ENCODE assay signal across 8 mouse cellular contexts in genomic region chr11:23067395-23068136, GRCm38 (mm10).
DNase-seq lines count a peak whose midpoint lies in the region; ATAC-seq and TF ChIP-seq lines count a peak whose summit lies in the region.

No protein-coding gene starts in this region.

- under 1% methylated on average over 48 of the region's 49 CpGs for WGBS in heart, embryonic 11.5 days (ENCODE audit: insufficient replicate concordance)
- WGBS in kidney, embryonic 16.5 days, result under 1% methylated on average over 49 of the region's 49 CpGs
- WGBS in liver, adult 2 months, result 1% methylated on average over 49 of the region's 49 CpGs

- peak overlapping the region; percentile 57 for H3K27ac ChIP-seq in heart, embryonic 11.5 days (ENCODE audit: low read depth, low read length)
- H3K27ac ChIP-seq in kidney, embryonic 16.5 days (ENCODE audit: low read length), result peak overlapping the region; percentile 86
- peak overlapping the region; percentile 84 for H3K27ac ChIP-seq in liver, adult 2 months (replicated peaks; ENCODE audit: insufficient read depth, low read depth, low read length)

- H3K4me1 ChIP-seq in heart, embryonic 11.5 days (ENCODE audit: control insufficient read depth, insufficient read depth, low read length), result 0 out of 2 replicates have a peak, but pooled peaks cover 2% of the 10 kb centered on the region
- H3K4me1 ChIP-seq in kidney, embryonic 16.5 days (ENCODE audit: insufficient read depth, low read length), result peaks cover 5% of the 10 kb centered on the region; the same call in 1 of the 2 replicates
- H3K4me1 ChIP-seq in liver, adult 2 months (ENCODE audit: control insufficient read depth, insufficient read depth, low read length), result peaks cover 11% of the 10 kb centered on the region

- no peaks in the 10 kb centered on the region for H3K36me3 ChIP-seq in heart, embryonic 11.5 days (ENCODE audit: control insufficient read depth, insufficient read depth, low read length)
- no peaks in the 10 kb centered on the region for H3K36me3 ChIP-seq in kidney, embryonic 16.5 days (ENCODE audit: insufficient read depth, low read length)
- no peaks in the 10 kb centered on the region for H3K36me3 ChIP-seq in liver, adult 2 months (ENCODE audit: control insufficient read depth, insufficient read depth, low read length)
- no peaks in the 10 kb centered on the region for H3K36me3 ChIP-seq in myocyte (ENCODE audit: control insufficient read depth, insufficient read depth)
- no peaks in the 10 kb centered on the region for H3K36me3 ChIP-seq in splenic B cell, adult 2 months (ENCODE audit: control insufficient read depth, insufficient read depth, low read length, poor library complexity, severe bottlenecking)

- peak; percentile 83 for TF ChIP-seq POLR2A in liver, adult 2 months (IDR thresholded peaks at IDR 0.05; ENCODE audit: extremely low read depth, insufficient read depth, low read length)
- TF ChIP-seq POLR2A in myocyte (IDR thresholded peaks at IDR 0.05; ENCODE audit: insufficient read length, low read depth), result peak; percentile 96

- no peaks in the 10 kb centered on the region for H3K79me2 ChIP-seq in liver, adult 2 months (ENCODE audit: control insufficient read depth, insufficient read depth, low read length)
- H3K79me2 ChIP-seq in myocyte (ENCODE audit: control insufficient read depth, insufficient read depth), result no peaks in the 10 kb centered on the region

- peak overlapping the region; percentile 84 for H3K9ac ChIP-seq in heart, embryonic 11.5 days (ENCODE audit: low read depth, low read length)
- peak overlapping the region; percentile 83 for H3K9ac ChIP-seq in kidney, embryonic 16.5 days (replicated peaks; ENCODE audit: low read length)
- peak overlapping the region; percentile 77 for H3K9ac ChIP-seq in liver, adult 2 months (ENCODE audit: low read depth, low read length)

- peak; percentile 98 for ATAC-seq in erythroblast, adult 5-6 weeks (replicated peaks; ENCODE audit: low FRiP score, poor library complexity, severe bottlenecking)
- ATAC-seq in heart, embryonic 11.5 days (replicated peaks; ENCODE audit: insufficient number of reproducible peaks, low FRiP score, low TSS enrichment), result peak; percentile 99
- ATAC-seq in kidney, embryonic 16.5 days (ENCODE audit: low FRiP score, low TSS enrichment), result peak; percentile 100

- peak overlapping the region; percentile 68 for H3K4me3 ChIP-seq in heart, embryonic 11.5 days (ENCODE audit: low read depth, low read length)
- peak overlapping the region; percentile 81 for H3K4me3 ChIP-seq in kidney, embryonic 16.5 days (ENCODE audit: low read length)
- H3K4me3 ChIP-seq in liver, adult 2 months (ENCODE audit: insufficient read depth, low read depth, low read length), result peak overlapping the region; percentile 65
- H3K4me3 ChIP-seq in myocyte, result peak overlapping the region; percentile 37

- H3K27me3 ChIP-seq in heart, embryonic 11.5 days (ENCODE audit: control insufficient read depth, insufficient read depth, low read length), result no peaks in the 10 kb centered on the region
- no peaks in the 10 kb centered on the region for H3K27me3 ChIP-seq in kidney, embryonic 16.5 days (ENCODE audit: insufficient read depth, low read length)
- H3K27me3 ChIP-seq in liver, adult 2 months (ENCODE audit: control insufficient read depth, insufficient read depth, low read length), result no peaks in the 10 kb centered on the region
- H3K27me3 ChIP-seq in myocyte (ENCODE audit: control insufficient read depth, insufficient read depth, insufficient read length), result no peaks in the 10 kb centered on the region
- H3K27me3 ChIP-seq in splenic B cell, adult 2 months (ENCODE audit: control insufficient read depth, insufficient read depth, low read length, poor library complexity, severe bottlenecking), result no peaks in the 10 kb centered on the region

- H3K9me3 ChIP-seq in heart, embryonic 11.5 days (replicated peaks; ENCODE audit: control insufficient read depth, low read length), result no peaks in the 10 kb centered on the region
- no peaks in the 10 kb centered on the region for H3K9me3 ChIP-seq in kidney, embryonic 16.5 days (ENCODE audit: low read length)

- peak overlapping the region; percentile 25 for H3ac ChIP-seq in myocyte (ENCODE audit: control insufficient read depth, insufficient read length)

- TF ChIP-seq CTCF in liver, adult 2 months (IDR thresholded peaks at IDR 0.05; ENCODE audit: low read depth, low read length), result no peak

- peak; percentile 77 to 79 for DNase-seq in B cell, adult 2 months
- DNase-seq in brain, adult 2 months (ENCODE audit: low read depth, low spot score), result peak; percentile 98
- peak; percentile 89 for DNase-seq in liver, adult 2 months (ENCODE audit: extremely low read depth, low read depth, low spot score)
- peak; percentile 87 for DNase-seq in splenic B cell, adult 2 months (ENCODE audit: low read depth, low spot score)

- peak overlapping the region; percentile 75 for H3K4me2 ChIP-seq in heart, embryonic 11.5 days
- peak overlapping the region; percentile 81 for H3K4me2 ChIP-seq in kidney, embryonic 16.5 days (replicated peaks; ENCODE audit: low read depth, low read length)
- H3K4me2 ChIP-seq in myocyte (ENCODE audit: low read depth), result peak overlapping the region; percentile 91

TF ChIP-seq in myocyte, 11 proteins besides CTCF, POLR2A, EP300 and RAD21:
- TF ChIP-seq MYOG (IDR thresholded peaks at IDR 0.05; ENCODE audit: control insufficient read depth in 1 of 3, insufficient read depth in 1 of 3, insufficient read length in 2 of 3, low read depth in 2 of 3) (peak in 2 of 3 experiments; percentile 16 to 59), E2F4 (IDR thresholded peaks at IDR 0.05; ENCODE audit: insufficient read depth) (no peak), CEBPB (IDR thresholded peaks at IDR 0.05; ENCODE audit: insufficient read depth, poor library complexity, severe bottlenecking) (no peak), TCF3 (IDR thresholded peaks at IDR 0.05; ENCODE audit: insufficient read length, low read depth) (no peak), USF1 (IDR thresholded peaks at IDR 0.05; ENCODE audit: low read depth) (no peak), TCF12 (IDR thresholded peaks at IDR 0.05; ENCODE audit: insufficient read depth, poor library complexity, severe bottlenecking) (no peak), SRF (IDR thresholded peaks at IDR 0.05; ENCODE audit: control insufficient read depth, insufficient read length, low read depth) (no peak), POLR2AphosphoS2 (IDR thresholded peaks at IDR 0.05; ENCODE audit: insufficient read length, low read depth) (peak; percentile 92), REST (IDR thresholded peaks at IDR 0.05; ENCODE audit: insufficient read depth, insufficient read length) (no peak), MAX (IDR thresholded peaks at IDR 0.05; ENCODE audit: low read depth) (no peak), MYOD1 (IDR thresholded peaks at IDR 0.05; ENCODE audit: control insufficient read depth in 1 of 3, insufficient read length in 2 of 3, low read depth in 2 of 3) (peak in 1 of 3 experiments; percentile 43)

Comparison
In these comparisons a context has a peak if more than half of its experiments do, and no peak if none do; other contexts are left out.
1. Peak in every context shown above with its lines: DNase-seq, ATAC-seq, H3K4me3 ChIP-seq and H3K27ac ChIP-seq.